Mouse (Mus musculus): ENCODE measurements around the gene Prss16.

GRCm38 (mm10) chr13:22051523-22051859, 41.9 kb upstream of the Prss16 start:
- no peak for TF ChIP-seq POLR2A (IDR thresholded peaks at IDR 0.05; ENCODE audit: borderline replicate concordance, insufficient read depth, low read length)
- TF ChIP-seq CTCF (IDR thresholded peaks at IDR 0.05; ENCODE audit: borderline replicate concordance, insufficient read depth, low read depth, low read length) = no peak
